Mouse (Mus musculus) testis, adult 2 months (tissue): Measurements from ENCODE around the gene Acnat1. TPM values are rescaled to one million over a fixed set of nuclear protein-coding genes. Genes with fewer than 3 reads are reported as not detected.
A peak's percentile ranks its signal among the peaks of the same experiment; 100 is the strongest.
"Not testable (repeated sequence)": the region's sequence is repeated elsewhere in the genome, so short reads cannot be mapped to it uniquely, and the experiment has no call there.

Experiments used
- H3K27ac ChIP-seq: fragments of 200-500 bp; 2 replicates; pipeline ENCODE4 v1.5.1; 2012; ENCODE audit warnings: low read depth, low read length; ENCODE audit not compliant: control insufficient read depth, insufficient read depth
- H3K27me3 ChIP-seq: fragments of 200-500 bp; 2 replicates; pipeline ENCODE4 v1.6.1; 2012; ENCODE audit warnings: mild to moderate bottlenecking, low read length, moderate library complexity; ENCODE audit not compliant: control insufficient read depth, insufficient read depth
- H3K36me3 ChIP-seq: fragments of 200-500 bp; 2 replicates; pipeline ENCODE4 v1.6.1; 2012; ENCODE audit warnings: mild to moderate bottlenecking, low read length; ENCODE audit not compliant: control insufficient read depth, insufficient read depth
- H3K4me1 ChIP-seq: fragments of 200-500 bp; 2 replicates; pipeline ENCODE4 v1.6.1; 2012; ENCODE audit warnings: low read length; ENCODE audit not compliant: control insufficient read depth, insufficient read depth
- H3K4me3 ChIP-seq: fragments of 200-500 bp; 2 replicates; pipeline ENCODE4 v1.5.1; 2012; ENCODE audit warnings: low read depth, mild to moderate bottlenecking, low read length, moderate library complexity, mixed read lengths; ENCODE audit not compliant: control insufficient read depth
- CTCF ChIP-seq: fragments of 200-500 bp; IDR thresholded peaks from 2 replicates; pipeline ENCODE4 v1.5.1; 2012; ENCODE audit warnings: low read depth, mild to moderate bottlenecking, inconsistent platforms, low read length, moderate library complexity; ENCODE audit not compliant: control insufficient read depth, insufficient read depth, insufficient replicate concordance
- POLR2A ChIP-seq: fragments of 200-500 bp; IDR thresholded peaks from 2 replicates; pipeline ENCODE4 v1.6.1; 2012; ENCODE audit warnings: low read depth, mild to moderate bottlenecking, inconsistent platforms, low read length, moderate library complexity; ENCODE audit not compliant: control insufficient read depth
- polyA plus RNA-seq: library from polyadenylated mRNA; depleted of rRNA; stranded (reverse); fragments of >200 nt; gene quantifications from 2 replicates; pipeline ENCODE4 v1.2.3, GENCODE M21; 2012; rRNA removed

Gene Acnat1
- 0.34 TPM in 1 of 2 replicates, not detected in the other for polyA plus RNA-seq

GRCm38 (mm10) chr4:49473435-49474100 is at the start of gene Acnat1:
TSS of gene Acnat1 (minus strand) at chr4:49473912.
- H3K27me3 ChIP-seq: no peaks in the 10 kb centered on the region
- H3K4me1 ChIP-seq: no peaks in the 10 kb centered on the region
- no peak within 1 kb of the TSS for H3K27ac ChIP-seq
- H3K4me3 ChIP-seq: no peak within 1 kb of the TSS
- no peaks in the 10 kb centered on the region for H3K36me3 ChIP-seq
- no peak for TF ChIP-seq POLR2A
- TF ChIP-seq CTCF: no peak

DNA sequence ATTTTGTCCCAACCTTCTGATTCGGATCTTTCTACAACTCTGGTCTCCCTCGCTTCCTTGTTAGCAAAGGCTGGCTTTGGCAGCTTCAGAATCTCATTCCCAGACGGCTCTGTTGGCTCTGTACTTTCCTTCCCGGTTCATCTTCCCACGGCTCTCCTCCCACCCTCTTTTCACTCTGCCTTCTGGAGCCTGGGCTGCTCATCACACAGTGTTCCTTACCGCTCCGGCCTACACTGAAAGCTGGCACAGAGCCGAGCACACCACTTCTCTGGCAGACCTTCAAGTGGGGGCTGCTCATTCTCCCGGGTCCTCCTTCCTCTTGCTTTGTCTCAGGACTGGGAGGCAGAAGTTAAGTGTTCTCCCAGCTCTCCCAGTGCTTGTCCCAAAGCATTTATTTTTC is 48.9 kb upstream of the Acnat1 start:
- H3K27me3 ChIP-seq: no peaks in the 10 kb centered on the region
- peaks cover 4% of the 10 kb centered on the region for H3K4me1 ChIP-seq
- H3K4me3 ChIP-seq: peak overlapping the region; percentile 6
- H3K36me3 ChIP-seq: no peaks in the 10 kb centered on the region; the same call in 1 of the 2 replicates
- no peak overlapping the region for H3K27ac ChIP-seq
- TF ChIP-seq POLR2A (0 out of 2 replicates have a peak, but pooled peaks have one; percentile 21), CTCF (no peak)

DNA sequence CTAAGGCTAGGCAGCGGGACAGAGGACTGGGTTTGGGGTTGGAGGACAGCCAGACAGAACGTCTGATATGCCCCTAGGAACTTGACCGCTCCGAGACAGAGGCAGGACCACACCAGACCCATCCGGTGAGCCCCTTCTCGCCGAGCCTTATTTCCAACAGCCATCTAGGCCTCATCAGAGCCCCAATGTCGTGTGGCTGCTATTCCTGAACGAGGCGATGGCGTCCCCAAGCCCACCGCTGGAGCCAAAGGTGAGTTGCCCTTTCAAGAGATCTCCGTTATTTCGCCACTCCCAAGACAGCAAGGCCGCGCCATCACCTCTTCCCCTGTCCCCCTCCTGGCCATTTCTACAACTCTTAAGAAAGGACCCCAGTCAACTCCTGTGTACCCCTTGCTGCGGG is 47.6 kb upstream of the Acnat1 start:
- TF ChIP-seq CTCF: no peak
- no peak for TF ChIP-seq POLR2A
- Histone ChIP-seq H3K36me3 (no peaks in the 10 kb centered on the region; the same call in 1 of the 2 replicates), H3K27ac (peak overlapping the region; percentile 93), H3K4me1 (peaks cover 4% of the 10 kb centered on the region), H3K27me3 (no peaks in the 10 kb centered on the region), H3K4me3 (peak overlapping the region; percentile 97)

DNA sequence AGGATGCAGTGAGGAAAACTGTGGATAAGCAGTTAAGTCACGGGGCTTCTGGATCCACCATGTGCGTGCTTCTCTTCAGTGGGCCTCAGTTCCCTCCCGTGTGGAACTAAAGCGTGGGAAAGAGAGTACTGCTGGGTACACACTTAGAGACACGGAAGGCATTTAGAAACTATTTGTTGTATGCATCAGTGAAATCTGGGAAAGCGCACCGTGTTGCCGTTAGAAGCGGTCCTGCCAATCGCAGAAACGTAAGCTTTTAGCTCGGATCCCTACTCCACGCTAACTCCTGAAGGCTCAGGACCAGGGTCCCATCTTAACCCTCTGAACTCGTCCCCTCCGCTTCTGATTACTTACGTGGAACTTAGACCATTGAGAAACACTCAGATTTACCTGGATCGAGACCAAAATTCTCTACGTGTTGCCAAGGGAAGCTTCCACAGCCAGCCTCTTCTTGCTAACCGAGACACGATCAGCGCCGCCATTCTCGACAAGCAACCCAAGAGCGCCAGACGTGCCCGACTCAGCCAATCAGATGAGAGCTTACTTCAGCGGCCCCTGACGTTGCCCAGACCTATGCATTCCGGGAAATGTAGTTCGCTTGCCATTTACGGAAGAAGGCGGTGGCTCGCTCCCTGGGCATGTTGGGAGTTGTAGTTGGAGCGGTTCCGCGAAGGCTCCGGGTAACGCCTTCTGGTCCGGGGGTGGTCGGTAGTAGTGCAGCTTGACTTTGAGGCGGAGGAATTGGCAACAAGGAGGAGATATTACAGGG is 47.0 kb upstream of the Acnat1 start, which contains the start of the genes Mrpl50 and Zfp189:
Gene Mrpl50 (minus strand): TSS at position 522 of the 769 bp plus-strand sequence.
Gene Zfp189 (plus strand): TSS at position 605 of the 769 bp plus-strand sequence.
- peak within 1 kb of the TSS; percentile 97 for H3K4me3 ChIP-seq
- peak within 1 kb of the TSS; percentile 93 for H3K27ac ChIP-seq
- TF ChIP-seq POLR2A (peak; percentile 88), CTCF (no peak)
- H3K36me3 ChIP-seq: no peaks in the 10 kb centered on the region; the same call in 1 of the 2 replicates
- peaks cover 4% of the 10 kb centered on the region for H3K4me1 ChIP-seq
- H3K27me3 ChIP-seq: no peaks in the 10 kb centered on the region

DNA sequence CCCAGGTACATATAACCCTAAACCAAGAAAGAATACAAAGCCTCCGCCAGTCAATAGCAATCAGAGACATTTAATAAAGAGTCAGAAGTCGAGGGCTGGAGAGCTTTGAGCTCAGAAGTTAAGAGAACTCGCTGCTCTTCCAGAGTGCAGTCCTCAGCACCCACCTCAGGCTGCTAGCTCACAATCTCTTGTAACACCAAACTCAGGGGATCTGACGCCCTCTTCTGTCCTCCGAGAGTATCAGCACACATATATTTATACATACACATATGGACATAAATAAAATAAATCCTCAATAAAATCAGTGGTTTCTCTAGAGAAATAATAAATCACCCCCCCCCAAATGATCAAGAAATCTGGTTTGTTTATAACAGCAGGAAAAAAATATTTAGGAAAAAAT is 45.8 kb upstream of the Acnat1 start:
- H3K36me3 ChIP-seq: no peaks in the 10 kb centered on the region; the same call in 1 of the 2 replicates
- no peak overlapping the region for H3K4me3 ChIP-seq
- no peak for TF ChIP-seq CTCF
- TF ChIP-seq POLR2A: no peak
- no peaks in the 10 kb centered on the region for H3K27me3 ChIP-seq
- peaks cover 4% of the 10 kb centered on the region for H3K4me1 ChIP-seq
- no peak overlapping the region for H3K27ac ChIP-seq

DNA sequence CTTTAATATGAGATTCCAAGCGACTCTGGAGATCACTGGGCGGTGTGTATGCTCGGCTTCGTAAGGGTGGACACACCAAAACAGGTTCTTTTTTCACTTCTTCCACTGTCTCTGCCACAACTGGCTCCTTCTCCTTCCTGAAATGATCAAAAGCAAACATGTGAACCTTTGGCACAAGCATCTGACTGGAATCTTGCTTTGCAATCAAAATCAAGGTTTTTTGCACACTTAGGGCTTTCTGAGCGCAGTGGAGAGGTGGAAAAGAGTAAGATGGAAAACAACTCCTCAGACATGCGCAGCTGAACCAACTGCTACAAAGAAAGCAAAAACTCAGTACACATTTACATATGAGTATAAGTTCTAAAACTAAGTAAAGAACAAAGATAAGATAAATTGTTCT is 40.7 kb upstream of the Acnat1 start:
- Histone ChIP-seq H3K36me3 (no peaks in the 10 kb centered on the region; the same call in 1 of the 2 replicates), H3K27ac (no peak overlapping the region), H3K27me3 (no peaks in the 10 kb centered on the region), H3K4me1 (peaks cover 1% of the 10 kb centered on the region; the same call in 1 of the 2 replicates), H3K4me3 (no peak overlapping the region)
- TF ChIP-seq CTCF (no peak), POLR2A (no peak)

GRCm38 (mm10) chr4:49512636-49513035 is 38.9 kb upstream of the Acnat1 start:
- Histone ChIP-seq H3K27ac (no peak overlapping the region), H3K4me1 (no peaks in the 10 kb centered on the region), H3K27me3 (no peaks in the 10 kb centered on the region), H3K36me3 (no peaks in the 10 kb centered on the region; the same call in 1 of the 2 replicates), H3K4me3 (no peak overlapping the region)
- TF ChIP-seq POLR2A (no peak), CTCF (no peak)

GRCm38 (mm10) chr4:49510236-49510835 is 36.6 kb upstream of the Acnat1 start:
- not testable (repeated sequence) for H3K27me3 ChIP-seq, H3K36me3 ChIP-seq, H3K4me1 ChIP-seq, H3K4me3 ChIP-seq, H3K27ac ChIP-seq
